Mouse (Mus musculus): ENCODE data around the gene Cep135.

The Cep135 gene

DNA sequence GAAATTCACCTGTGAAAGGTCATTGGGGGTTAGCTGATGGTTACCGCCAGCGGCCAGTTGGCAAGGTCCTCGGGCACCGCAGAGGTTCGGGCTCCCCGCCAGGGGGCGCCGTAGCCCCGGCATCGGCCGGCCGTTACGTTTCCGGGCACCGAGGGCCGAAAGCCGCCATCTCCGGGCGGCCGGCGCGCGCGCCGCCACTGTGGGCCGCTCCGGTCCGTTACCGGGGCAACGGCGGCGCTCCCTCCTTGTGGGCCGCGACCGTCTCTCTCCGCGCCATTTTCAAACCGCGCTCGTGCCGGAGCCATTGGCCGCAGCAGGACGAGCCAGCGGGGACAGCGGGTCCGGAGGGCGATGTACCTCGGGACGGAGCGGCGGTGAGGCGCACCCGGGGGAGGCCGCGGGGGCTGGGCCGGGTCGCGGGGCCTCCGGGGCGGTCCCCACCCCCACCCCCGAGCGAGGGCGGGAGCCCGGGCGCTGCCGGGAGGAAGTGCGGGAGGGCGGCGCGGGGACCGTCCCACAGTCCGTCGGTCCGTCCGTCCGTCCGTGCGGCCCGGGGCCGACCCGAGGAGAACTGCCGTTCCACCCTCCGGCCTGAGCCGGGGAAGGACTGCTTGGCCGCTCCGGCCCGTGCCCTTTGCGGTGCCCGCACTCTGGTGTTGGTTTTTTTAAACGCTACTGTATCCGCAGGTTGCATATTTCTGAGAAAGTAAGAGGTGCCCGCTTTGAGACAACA is at the start of gene Cep135:
Gene Cep135 (plus strand): TSS at position 148 of the 733 bp plus-strand sequence.
- DNase-seq (ENCODE audit: low spot score) = peak; percentile 55

DNA sequence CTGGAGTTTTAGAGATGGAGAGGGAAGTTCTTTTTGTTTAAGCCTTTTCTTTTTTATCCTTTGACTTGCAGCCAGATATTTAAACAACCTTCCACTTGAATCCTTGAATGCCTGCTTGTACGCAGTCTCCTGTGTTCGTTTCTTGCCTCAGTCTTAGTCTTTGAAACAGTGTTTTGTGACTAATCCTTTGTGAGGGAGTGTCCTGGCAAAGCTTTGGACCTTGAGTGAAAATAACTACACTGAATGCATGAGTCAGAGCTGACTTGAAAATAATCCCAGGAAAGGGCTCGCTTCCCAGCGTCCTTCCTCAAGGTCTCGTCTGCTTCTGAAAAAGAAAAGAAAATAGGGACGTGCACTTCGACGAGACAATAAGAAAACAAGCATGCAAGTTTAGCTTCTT is 48.3 kb upstream of the Cep135 start:
- peak; percentile 41 for DNase-seq (ENCODE audit: low spot score)

DNA sequence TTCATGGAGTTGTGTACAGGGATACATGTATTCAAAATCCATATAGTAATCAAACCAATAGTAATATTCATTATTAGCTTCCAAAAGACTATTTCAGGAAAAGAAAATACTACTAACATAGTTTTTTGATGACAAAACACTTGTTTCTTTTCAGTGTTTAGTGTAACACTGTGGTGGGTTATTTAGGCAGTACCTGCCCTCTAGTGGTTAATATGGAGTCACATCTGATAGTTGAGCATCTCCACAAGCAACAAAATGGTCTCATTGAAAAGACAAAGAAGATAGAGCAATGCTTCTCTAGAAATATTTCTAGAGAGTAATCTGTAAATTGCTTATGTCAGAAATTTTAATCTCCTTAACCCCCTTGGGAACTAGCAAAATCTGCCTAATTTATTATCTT is 47.7 kb upstream of the Cep135 start:
- DNase-seq (ENCODE audit: low spot score) = no peak

- no peak for DNase-seq (ENCODE audit: low spot score)
These were observed 45.3 kb upstream of the Cep135 start for GRCm38 (mm10) chr5:76543200-76543599.

GRCm38 (mm10) chr5:76550426-76550825 is 38.1 kb upstream of the Cep135 start:
- DNase-seq (ENCODE audit: low spot score) = no peak

GRCm38 (mm10) chr5:76565321-76565720 is 23.2 kb upstream of the Cep135 start:
- peak; percentile 21 for DNase-seq (ENCODE audit: low spot score)

GRCm38 (mm10) chr5:76574251-76574650 is 14.2 kb upstream of the Cep135 start:
- DNase-seq (ENCODE audit: low spot score) = no peak

DNA sequence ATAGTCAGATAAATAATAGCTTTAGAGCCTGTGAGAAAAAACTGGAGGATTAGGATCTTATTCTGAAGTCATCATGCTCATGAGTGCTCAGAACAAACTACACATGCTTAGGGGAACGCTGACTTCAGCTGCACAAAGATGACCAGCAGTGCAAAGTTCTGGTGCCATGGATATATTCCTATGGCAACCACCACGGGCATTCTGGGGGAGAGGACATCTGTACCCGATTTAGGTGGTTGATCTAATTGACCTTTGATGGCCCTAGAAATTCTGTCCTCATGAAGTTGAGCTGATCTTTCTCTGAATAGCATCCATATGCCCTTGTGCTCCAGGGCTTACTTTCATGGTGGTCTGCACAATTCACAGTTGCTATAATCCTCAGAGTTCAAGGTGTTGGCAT is 11.5 kb upstream of the Cep135 start:
- DNase-seq (ENCODE audit: low spot score) = no peak

DNA sequence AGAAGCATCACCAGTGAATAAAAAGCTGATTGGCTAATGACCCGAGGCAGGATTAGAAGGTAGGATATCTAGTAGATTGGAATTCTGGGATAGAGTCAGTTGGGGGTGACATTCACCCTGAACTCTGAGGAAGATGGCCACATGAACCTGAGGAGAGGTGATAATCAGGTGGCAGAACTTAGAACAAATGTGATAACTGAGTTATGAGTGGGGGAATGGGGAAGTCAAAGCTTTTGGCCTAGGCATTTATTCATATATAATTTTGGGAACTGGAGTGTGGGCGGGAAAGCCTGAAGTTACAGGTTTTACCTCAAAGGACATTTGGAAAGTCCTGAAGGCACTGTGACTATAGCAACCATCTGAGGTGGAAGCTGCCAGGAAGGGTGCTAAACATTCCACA is 3.1 kb upstream of the Cep135 start:
- DNase-seq (ENCODE audit: low spot score) = no peak

DNA sequence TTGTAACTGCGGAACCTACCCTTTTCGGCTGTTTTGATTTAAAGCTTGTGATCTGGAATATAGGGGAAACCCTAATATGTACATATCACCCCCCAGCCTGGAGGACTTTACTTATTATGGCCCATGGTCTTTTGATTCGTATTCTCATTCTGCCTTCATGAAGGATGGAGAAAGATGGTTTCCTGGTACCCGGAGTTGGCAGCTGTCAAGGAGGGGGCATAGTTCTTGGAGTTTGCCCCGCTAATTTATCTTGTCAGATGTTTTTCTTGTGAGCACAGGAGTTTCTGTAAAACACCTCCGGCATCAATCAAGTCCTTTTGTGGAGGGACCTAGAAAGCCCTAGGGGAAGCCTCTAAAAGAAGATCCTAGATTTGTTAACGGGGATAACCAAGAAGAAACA is 813 bp downstream of the Cep135 start:
- DNase-seq (ENCODE audit: low spot score) = no peak

DNA sequence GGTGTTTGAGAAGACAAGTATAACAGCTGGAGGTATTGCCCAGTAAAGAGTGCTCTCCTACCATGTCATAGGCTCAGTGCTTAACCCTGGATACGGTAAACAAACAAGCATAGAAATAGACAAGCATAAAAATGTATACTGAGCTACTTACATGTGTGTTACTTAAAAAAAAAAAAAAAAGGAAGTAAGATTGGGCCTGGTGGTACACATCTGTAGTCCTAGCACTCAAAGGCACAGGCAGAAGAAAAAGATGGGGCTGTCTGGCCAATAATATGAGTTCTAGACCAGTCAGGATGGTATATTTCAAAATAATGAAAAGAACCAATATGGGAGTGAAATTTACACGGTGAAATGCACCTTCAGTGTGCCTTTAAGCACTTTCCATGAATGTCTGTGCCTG is 1.5 kb downstream of the Cep135 start:
- no peak for DNase-seq (ENCODE audit: low spot score)

DNA sequence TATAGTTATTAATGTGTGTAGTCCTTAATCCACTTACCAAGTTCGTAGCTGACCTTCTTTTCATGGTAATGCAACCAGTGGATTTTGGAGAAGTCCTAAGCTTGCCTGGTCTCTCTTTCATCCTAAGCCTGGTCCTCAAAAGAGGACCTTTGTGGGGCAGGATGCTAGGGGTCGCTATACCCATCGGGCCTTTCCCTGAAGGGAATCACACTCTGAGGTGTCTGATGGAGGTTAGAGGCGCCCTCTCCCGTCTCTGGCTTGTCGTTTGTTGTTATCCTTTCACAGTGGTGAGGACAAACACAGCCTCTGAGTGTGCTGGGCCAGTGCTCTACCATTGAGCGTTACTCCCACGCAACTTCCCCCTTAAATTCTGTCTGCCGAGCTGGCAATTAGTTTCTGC is 3.4 kb downstream of the Cep135 start:
- DNase-seq (ENCODE audit: low spot score) = no peak

DNA sequence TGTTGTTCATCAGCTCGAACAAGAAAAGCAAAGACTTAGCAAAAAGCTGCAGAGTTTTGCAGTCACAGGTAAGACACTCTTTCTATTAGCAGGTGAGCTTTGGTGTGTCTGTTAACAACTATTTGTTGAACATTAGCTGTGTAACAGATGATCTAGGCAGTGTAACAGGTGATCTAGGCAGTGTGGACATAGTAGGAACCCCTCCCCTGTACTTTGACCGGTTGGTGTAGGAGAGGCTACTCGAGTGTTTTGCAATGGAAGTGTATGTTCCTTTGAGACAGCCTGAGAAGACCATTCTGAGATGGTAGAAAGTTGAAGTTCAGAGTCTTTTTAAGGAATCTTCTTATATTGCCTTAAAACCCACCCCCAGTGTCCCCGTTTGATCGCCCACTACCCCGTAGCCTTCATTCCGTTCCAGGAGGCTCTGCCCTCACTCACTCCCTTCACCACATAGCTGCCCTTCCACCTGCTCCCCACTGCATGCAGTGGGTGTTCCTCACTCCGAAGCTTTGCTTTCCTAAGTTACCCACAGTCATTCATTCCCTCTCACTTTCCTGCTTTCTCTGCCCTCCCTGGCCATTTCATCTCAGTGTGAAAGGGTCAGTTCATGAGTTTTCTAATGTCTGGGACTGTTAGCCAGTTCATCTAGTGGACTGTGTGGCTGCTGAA is 21.3 kb downstream of the Cep135 start:
- DNase-seq (ENCODE audit: low spot score) = no peak

DNA sequence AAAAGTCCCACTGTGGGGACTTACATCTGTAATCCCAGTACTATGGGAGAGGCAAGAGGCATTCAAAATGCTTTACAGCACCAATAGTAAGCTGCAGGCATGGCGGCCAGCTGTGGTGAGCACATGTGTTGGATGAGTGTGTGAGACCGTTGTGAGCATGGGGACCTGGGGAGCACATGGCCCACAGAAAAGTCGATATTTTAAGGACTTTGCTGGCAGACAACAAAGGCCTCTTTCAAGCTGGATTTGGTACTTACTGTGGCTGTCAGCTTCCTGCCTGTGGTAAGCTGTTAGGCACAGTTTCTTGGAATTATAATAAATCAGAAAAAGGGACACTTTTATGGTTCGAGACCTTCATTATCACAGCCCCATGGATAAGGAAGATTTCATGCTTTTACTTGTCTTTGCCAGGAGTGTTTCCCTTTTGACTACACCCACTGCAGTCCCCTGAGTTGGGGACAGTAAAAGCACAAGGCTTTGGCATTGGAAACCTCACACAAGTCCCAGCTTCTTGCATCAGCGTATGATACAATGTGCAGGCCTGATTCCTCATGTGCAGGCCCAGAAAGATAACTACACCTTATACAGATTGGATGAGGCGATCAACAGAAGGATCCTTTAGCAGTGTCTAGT is 24.5 kb downstream of the Cep135 start:
- no peak for DNase-seq (ENCODE audit: low spot score)

- no peak for DNase-seq (ENCODE audit: low spot score)
These were observed 26.8 kb downstream of the Cep135 start for GRCm38 (mm10) chr5:76615276-76615675.

- DNase-seq (ENCODE audit: low spot score) = no peak
These were observed 27.8 kb downstream of the Cep135 start for GRCm38 (mm10) chr5:76616196-76616747.

DNA sequence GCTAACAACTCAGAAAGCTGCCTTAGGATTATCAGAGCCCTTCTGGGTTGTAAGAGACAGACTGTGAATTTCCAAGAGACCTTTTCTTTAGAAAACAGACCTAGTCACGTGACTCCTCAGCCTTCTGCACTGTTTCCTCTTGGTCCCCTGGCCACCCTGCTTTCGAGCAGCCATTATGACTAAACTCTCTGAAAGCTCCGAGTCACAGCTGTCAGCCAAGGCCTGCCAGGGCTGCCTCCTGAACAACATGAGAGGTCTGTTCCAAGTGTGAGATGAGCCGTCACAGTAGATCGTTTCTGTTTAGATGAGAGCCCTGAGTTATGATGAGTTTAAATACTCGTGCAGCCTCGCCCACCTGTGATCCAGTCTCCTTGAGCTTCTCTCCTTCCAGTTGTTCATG is 30.3 kb downstream of the Cep135 start:
- no peak for DNase-seq (ENCODE audit: low spot score)

GRCm38 (mm10) chr5:76623759-76624158 is 35.3 kb downstream of the Cep135 start:
- no peak for DNase-seq (ENCODE audit: low spot score)

DNA sequence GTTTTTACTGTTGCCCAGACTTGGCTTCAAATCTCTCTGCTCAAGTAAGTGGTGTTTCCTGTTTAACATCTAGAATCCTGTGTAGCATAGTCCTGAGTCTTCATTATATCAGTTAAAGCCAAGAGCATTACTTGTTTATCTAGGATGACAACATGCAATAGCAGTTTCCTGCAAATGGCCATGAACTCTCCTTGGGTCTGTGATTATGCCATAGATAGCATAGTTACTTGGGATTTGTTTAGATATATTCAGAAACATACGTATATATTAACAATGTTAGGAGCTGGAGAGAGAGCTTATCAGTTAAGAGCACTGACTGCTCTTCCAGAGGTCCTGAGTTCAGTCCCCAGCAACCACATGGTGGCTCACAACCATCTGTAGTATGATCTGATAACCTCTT is 39.3 kb downstream of the Cep135 start:
- no peak for DNase-seq (ENCODE audit: low spot score)

GRCm38 (mm10) chr5:76634012-76634411 is 45.5 kb downstream of the Cep135 start:
- DNase-seq (ENCODE audit: low spot score) = no peak

- no peak for DNase-seq (ENCODE audit: low spot score)
These were observed 47.1 kb downstream of the Cep135 start for GRCm38 (mm10) chr5:76635592-76635991.

DNA sequence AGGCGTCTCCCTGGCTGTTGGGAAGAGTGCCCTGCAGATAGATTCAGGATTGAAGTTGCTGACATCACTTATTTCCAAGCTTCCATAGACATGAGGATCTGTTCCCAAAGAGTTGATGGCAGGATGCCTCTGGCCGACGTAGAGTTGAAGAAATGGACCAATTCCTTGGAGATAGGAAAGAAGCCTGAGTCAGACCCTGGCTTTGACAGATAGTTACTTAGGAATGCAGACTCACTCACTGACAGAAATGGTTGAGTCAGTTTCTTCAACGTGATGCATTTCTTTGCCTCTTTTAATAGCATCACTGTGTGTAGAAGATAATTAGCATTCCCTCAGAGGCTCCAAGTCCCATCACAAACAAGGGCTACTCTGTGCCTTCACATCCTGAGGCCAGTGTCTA is 53.6 kb downstream of the Cep135 start:
- no peak for DNase-seq (ENCODE audit: low spot score)

DNA sequence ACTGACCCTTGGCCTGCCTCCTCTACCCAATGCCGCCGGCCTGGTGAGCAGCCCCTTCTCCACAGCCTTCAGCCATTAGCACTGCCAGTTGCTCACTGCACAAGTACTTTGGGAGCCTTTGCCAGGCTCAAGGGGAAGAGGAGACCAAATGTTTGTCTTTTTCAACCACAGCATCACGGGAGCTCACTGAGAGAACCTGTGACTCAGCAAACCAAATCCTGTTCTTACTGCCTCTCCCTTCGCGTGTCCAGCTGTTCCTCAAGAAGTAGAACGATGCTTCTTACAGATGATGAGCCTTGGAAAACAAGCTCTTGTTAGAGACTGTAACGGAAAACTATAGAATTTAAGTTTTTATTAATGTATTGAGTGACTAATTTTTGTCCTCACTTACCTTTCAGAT is 55.7 kb downstream of the Cep135 start:
- DNase-seq (ENCODE audit: low spot score) = no peak

All from left cerebral cortex, adult 11 months (tissue).